Comparison of ENCODE assay signal across 12 mouse cellular contexts in the genomic region with DNA sequence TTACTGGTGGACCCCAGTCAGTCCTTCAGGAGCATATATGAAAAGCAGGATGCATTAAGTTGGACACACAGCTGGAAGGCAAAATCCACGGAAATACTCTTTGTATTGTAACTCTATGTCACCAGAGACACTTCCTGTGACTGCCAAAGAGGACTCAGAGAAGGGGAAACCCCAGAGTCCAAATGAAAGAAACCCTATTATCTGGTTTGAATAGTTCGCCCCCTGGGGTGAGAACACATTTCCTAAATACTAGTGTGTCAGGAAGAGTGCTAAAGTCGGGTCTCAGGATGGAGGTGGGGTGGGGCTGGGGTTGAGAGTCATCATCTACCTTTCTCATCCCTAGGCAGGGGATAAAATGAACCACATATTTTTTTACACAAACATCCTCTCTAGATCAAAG. TPM values are rescaled to one million over a fixed set of nuclear protein-coding genes. Genes with fewer than 3 reads are reported as not detected.
"Had no signal": no experiment of that assay in that cellular context is flagged by ENCODE, and none has a peak within 500 bp of the region (broad histone marks: within the 10 kb centered on the region; RNA-seq: fewer than 3 reads in every experiment).

No protein-coding gene starts in this region.

- ATAC-seq: midbrain, embryonic 13.5 days had no signal

- H3K9ac ChIP-seq: kidney, embryonic 15.5 days; limb, embryonic 12.5 days; lung, embryonic 15.5 days; midbrain, embryonic 13.5 days had no signal

- H3K4me1 ChIP-seq: kidney, embryonic 15.5 days; limb, embryonic 12.5 days; lung, embryonic 15.5 days; midbrain, embryonic 13.5 days had no signal

- H3K27ac ChIP-seq: kidney, embryonic 15.5 days; limb, embryonic 12.5 days; lung, embryonic 15.5 days; midbrain, embryonic 13.5 days had no signal

- H3K27me3 ChIP-seq: kidney, embryonic 15.5 days; limb, embryonic 12.5 days; lung, embryonic 15.5 days; midbrain, embryonic 13.5 days had no signal

- H3K4me2 ChIP-seq: kidney, embryonic 15.5 days; limb, embryonic 12.5 days; lung, embryonic 15.5 days; midbrain, embryonic 13.5 days had no signal

- DNase-seq: kidney, adult 18-20 months; kidney, postnatal 14 days; layer of hippocampus, postnatal 36 days; liver; lung, postnatal 36 days; thymus, adult 2 months; thymus, postnatal 25 days had no signal

- H3K4me3 ChIP-seq: kidney, embryonic 15.5 days; limb, embryonic 12.5 days; lung, embryonic 15.5 days; midbrain, embryonic 13.5 days had no signal

- H3K36me3 ChIP-seq: limb, embryonic 12.5 days; lung, embryonic 15.5 days; midbrain, embryonic 13.5 days had no signal

- H3K9me3 ChIP-seq: kidney, embryonic 15.5 days; limb, embryonic 12.5 days; lung, embryonic 15.5 days; midbrain, embryonic 13.5 days had no signal

RNA-seq across cellular contexts. Expression of a gene that starts 25.8 kb away (rescaled TPM):
- total RNA-seq: megakaryocyte progenitor cell, adult 5-6 weeks had no signal
